Mouse (Mus musculus): ENCODE data around the gene Rragc. TPM values are rescaled to one million over a fixed set of nuclear protein-coding genes. Genes with fewer than 3 reads are reported as not detected.

Rragc gene
- polyA plus RNA-seq, 1 experiment from 2014 or later: 54.7 TPM

DNA sequence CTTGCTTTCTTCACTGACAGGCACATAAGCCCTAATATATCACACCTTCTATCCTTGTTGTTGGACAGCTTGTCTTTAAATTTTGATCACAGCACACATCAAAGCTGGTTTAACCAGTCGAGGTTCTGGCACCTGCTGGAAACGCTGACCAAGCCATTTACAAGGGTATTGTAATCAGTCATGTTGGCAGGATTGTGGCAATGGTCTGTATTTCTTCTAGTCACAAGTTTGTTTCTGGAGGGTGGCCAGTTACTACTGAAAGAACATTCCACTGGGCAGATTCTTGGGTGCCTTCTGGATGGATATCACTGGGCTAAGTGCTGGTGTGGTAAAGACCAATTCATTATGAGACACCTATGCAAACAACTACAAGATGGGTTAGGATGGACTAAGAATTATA, 4.8 kb upstream of the Rragc start:
- H3K27me3 ChIP-seq (replicated peaks; ENCODE audit: control insufficient read depth, insufficient read depth, low read length): no peaks in the 10 kb centered on the region
- WGBS: 71% methylated on average over 2 of the region's 2 CpGs
- no peak for ATAC-seq (ENCODE audit: low read depth)
- H3K4me1 ChIP-seq (ENCODE audit: control insufficient read depth, insufficient read depth, low read length): peaks cover 10% of the 10 kb centered on the region; the same call in 1 of the 2 replicates
- no peak overlapping the region for H3K4me3 ChIP-seq (ENCODE audit: low read depth, low read length)
- no peak overlapping the region for H3K27ac ChIP-seq (replicated peaks; ENCODE audit: low read depth, low read length)
- no peak overlapping the region for H3K4me2 ChIP-seq (ENCODE audit: low read depth, low read length)
- H3K36me3 ChIP-seq (ENCODE audit: control insufficient read depth, insufficient read depth, low read length): peaks cover 45% of the 10 kb centered on the region
- DNase-seq (ENCODE audit: low spot score): no peak
- no peak overlapping the region for H3K9ac ChIP-seq (ENCODE audit: low read depth, low read length)
- H3K9me3 ChIP-seq (ENCODE audit: control insufficient read depth, low read length): no peaks in the 10 kb centered on the region

DNA sequence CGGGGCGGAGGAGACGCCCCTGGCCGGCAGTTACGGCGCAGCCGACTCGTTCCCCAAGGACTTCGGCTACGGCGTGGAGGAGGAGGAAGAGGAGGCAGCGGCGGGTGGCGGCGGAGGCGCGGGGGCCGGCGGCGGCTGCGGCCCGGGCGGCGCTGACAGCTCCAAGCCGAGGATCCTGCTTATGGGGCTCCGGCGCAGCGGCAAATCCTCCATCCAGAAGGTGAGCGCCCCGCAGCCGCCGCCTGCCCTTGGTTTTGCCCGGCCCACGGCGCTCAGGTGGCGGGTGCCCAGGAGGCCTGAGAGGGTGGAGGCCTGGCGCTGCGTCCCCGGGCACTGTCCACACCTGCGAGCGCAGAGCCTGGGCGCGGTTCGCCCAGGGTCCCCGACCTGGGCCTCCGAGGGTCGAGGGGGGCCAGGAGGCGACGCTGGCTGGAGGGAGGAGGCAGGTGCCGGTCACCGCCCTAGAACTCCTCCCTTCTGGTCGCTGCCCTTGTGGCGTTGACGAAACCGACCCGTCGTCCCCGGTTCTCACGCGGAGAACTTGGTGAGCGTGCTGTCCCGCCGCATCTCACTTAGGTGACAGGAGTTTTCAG, 398 bp downstream of the Rragc start, which contains the start of gene 4930535I16Rik:
4930535I16Rik (minus strand) TSS at position 475 of the 593 bp plus-strand sequence.
- Histone ChIP-seq H3K27me3 (replicated peaks; ENCODE audit: control insufficient read depth, insufficient read depth, low read length) (no peaks in the 10 kb centered on the region), H3K9ac (ENCODE audit: low read depth, low read length) (peak within 1 kb of the TSS; percentile 95), H3K27ac (replicated peaks; ENCODE audit: low read depth, low read length) (peak within 1 kb of the TSS; percentile 80), H3K4me1 (ENCODE audit: control insufficient read depth, insufficient read depth, low read length) (peaks cover 17% of the 10 kb centered on the region; the same call in 1 of the 2 replicates), H3K36me3 (ENCODE audit: control insufficient read depth, insufficient read depth, low read length) (peaks cover 36% of the 10 kb centered on the region), H3K4me2 (ENCODE audit: low read depth, low read length) (peak within 1 kb of the TSS; percentile 81), H3K9me3 (ENCODE audit: control insufficient read depth, low read length) (no peaks in the 10 kb centered on the region), H3K4me3 (ENCODE audit: low read depth, low read length) (peak within 1 kb of the TSS; percentile 98)
- peak; percentile 9 for DNase-seq (ENCODE audit: low spot score)
- WGBS: under 1% methylated on average over 22 of the region's 63 CpGs
- no peak; the same call in none of the 2 replicates for ATAC-seq (ENCODE audit: low read depth)

- WGBS: 54% methylated on average over 2 of the region's 2 CpGs
- Histone ChIP-seq H3K4me2 (ENCODE audit: low read depth, low read length) (peak overlapping the region; percentile 81), H3K9ac (ENCODE audit: low read depth, low read length) (peak overlapping the region; percentile 95), H3K36me3 (ENCODE audit: control insufficient read depth, insufficient read depth, low read length) (peaks cover 38% of the 10 kb centered on the region), H3K27me3 (replicated peaks; ENCODE audit: control insufficient read depth, insufficient read depth, low read length) (no peaks in the 10 kb centered on the region), H3K4me1 (ENCODE audit: control insufficient read depth, insufficient read depth, low read length) (peaks cover 17% of the 10 kb centered on the region; the same call in 1 of the 2 replicates), H3K27ac (replicated peaks; ENCODE audit: low read depth, low read length) (no peak overlapping the region), H3K9me3 (ENCODE audit: control insufficient read depth, low read length) (no peaks in the 10 kb centered on the region), H3K4me3 (ENCODE audit: low read depth, low read length) (peak overlapping the region; percentile 98)
- DNase-seq (ENCODE audit: low spot score) (no peak), ATAC-seq (ENCODE audit: low read depth) (no peak)
Observed at GRCm38 (mm10) chr4:123918851-123919250, 1.6 kb downstream of the Rragc start.

- Histone ChIP-seq H3K36me3 (ENCODE audit: control insufficient read depth, insufficient read depth, low read length) (peaks cover 59% of the 10 kb centered on the region), H3K9ac (ENCODE audit: low read depth, low read length) (no peak overlapping the region), H3K27me3 (replicated peaks; ENCODE audit: control insufficient read depth, insufficient read depth, low read length) (no peaks in the 10 kb centered on the region), H3K27ac (replicated peaks; ENCODE audit: low read depth, low read length) (no peak overlapping the region), H3K4me3 (ENCODE audit: low read depth, low read length) (no peak overlapping the region), H3K4me1 (ENCODE audit: control insufficient read depth, insufficient read depth, low read length) (peaks cover 14% of the 10 kb centered on the region; the same call in 1 of the 2 replicates), H3K4me2 (ENCODE audit: low read depth, low read length) (no peak overlapping the region), H3K9me3 (ENCODE audit: control insufficient read depth, low read length) (no peaks in the 10 kb centered on the region)
- no peak for ATAC-seq (ENCODE audit: low read depth)
- no peak for DNase-seq (ENCODE audit: low spot score)
- WGBS: 93% methylated on average over 4 of the region's 4 CpGs
Observed at GRCm38 (mm10) chr4:123921055-123921565, 3.9 kb downstream of the Rragc start.

- Histone ChIP-seq H3K9ac (ENCODE audit: low read depth, low read length) (no peak overlapping the region), H3K9me3 (ENCODE audit: control insufficient read depth, low read length) (no peaks in the 10 kb centered on the region), H3K36me3 (ENCODE audit: control insufficient read depth, insufficient read depth, low read length) (peaks cover 87% of the 10 kb centered on the region), H3K4me2 (ENCODE audit: low read depth, low read length) (no peak overlapping the region), H3K27ac (replicated peaks; ENCODE audit: low read depth, low read length) (no peak overlapping the region), H3K4me3 (ENCODE audit: low read depth, low read length) (no peak overlapping the region), H3K4me1 (ENCODE audit: control insufficient read depth, insufficient read depth, low read length) (no peaks in the 10 kb centered on the region), H3K27me3 (replicated peaks; ENCODE audit: control insufficient read depth, insufficient read depth, low read length) (no peaks in the 10 kb centered on the region)
- ATAC-seq (ENCODE audit: low read depth) (no peak), DNase-seq (ENCODE audit: low spot score) (peak; percentile 26)
Observed at GRCm38 (mm10) chr4:123927961-123928360, 10.7 kb downstream of the Rragc start.

DNA sequence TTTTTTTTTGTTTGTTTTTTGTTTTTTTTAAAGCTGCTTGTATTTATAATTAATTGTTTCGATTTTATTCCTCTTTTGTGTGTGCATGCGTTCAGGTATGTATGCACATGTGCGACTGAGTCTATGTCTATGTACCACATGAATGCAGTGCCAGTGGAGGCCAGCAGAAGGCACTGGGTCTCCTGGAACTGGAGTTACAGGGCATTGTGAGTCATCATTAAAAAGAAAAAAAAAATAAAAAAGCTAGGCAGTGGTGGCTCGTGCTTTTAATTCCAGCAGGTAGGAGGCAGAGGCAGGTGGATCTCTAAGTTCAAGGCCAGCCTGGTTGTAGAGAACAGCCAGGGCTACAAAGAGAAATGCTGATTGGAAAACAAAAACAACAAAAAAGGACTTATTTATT, 12.7 kb downstream of the Rragc start:
- DNase-seq (ENCODE audit: low spot score): no peak
- peaks cover 87% of the 10 kb centered on the region for H3K36me3 ChIP-seq (ENCODE audit: control insufficient read depth, insufficient read depth, low read length)
- H3K9ac ChIP-seq (ENCODE audit: low read depth, low read length): no peak overlapping the region
- no peaks in the 10 kb centered on the region for H3K9me3 ChIP-seq (ENCODE audit: control insufficient read depth, low read length)
- no peaks in the 10 kb centered on the region for H3K27me3 ChIP-seq (replicated peaks; ENCODE audit: control insufficient read depth, insufficient read depth, low read length)
- ATAC-seq (ENCODE audit: low read depth): no peak
- H3K4me1 ChIP-seq (ENCODE audit: control insufficient read depth, insufficient read depth, low read length): no peaks in the 10 kb centered on the region
- no peak overlapping the region for H3K4me3 ChIP-seq (ENCODE audit: low read depth, low read length)
- no peak overlapping the region for H3K27ac ChIP-seq (replicated peaks; ENCODE audit: low read depth, low read length)
- H3K4me2 ChIP-seq (ENCODE audit: low read depth, low read length): no peak overlapping the region
- WGBS: 96% methylated on average over 4 of the region's 4 CpGs

GRCm38 (mm10) chr4:123934306-123934705, 17.1 kb downstream of the Rragc start:
- ATAC-seq (ENCODE audit: low read depth): no peak
- H3K9ac ChIP-seq (ENCODE audit: low read depth, low read length): no peak overlapping the region
- WGBS: 86% methylated on average over 4 of the region's 4 CpGs

GRCm38 (mm10) chr4:123936059-123936458, 18.8 kb downstream of the Rragc start:
- Histone ChIP-seq H3K9ac (ENCODE audit: low read depth, low read length) (no peak overlapping the region), H3K27me3 (replicated peaks; ENCODE audit: control insufficient read depth, insufficient read depth, low read length) (no peaks in the 10 kb centered on the region), H3K27ac (replicated peaks; ENCODE audit: low read depth, low read length) (no peak overlapping the region), H3K36me3 (ENCODE audit: control insufficient read depth, insufficient read depth, low read length) (peaks cover 51% of the 10 kb centered on the region), H3K4me1 (ENCODE audit: control insufficient read depth, insufficient read depth, low read length) (no peaks in the 10 kb centered on the region), H3K4me2 (ENCODE audit: low read depth, low read length) (no peak overlapping the region), H3K4me3 (ENCODE audit: low read depth, low read length) (no peak overlapping the region), H3K9me3 (ENCODE audit: control insufficient read depth, low read length) (no peaks in the 10 kb centered on the region)
- 87% methylated on average over 7 of the region's 7 CpGs for WGBS
- DNase-seq (ENCODE audit: low spot score): no peak
- no peak for ATAC-seq (ENCODE audit: low read depth)

More at GRCm38 (mm10) chr4:123934306-123934705, 17.1 kb downstream of the Rragc start:
- no peaks in the 10 kb centered on the region for H3K27me3 ChIP-seq (replicated peaks; ENCODE audit: control insufficient read depth, insufficient read depth, low read length)
- peaks cover 69% of the 10 kb centered on the region for H3K36me3 ChIP-seq (ENCODE audit: control insufficient read depth, insufficient read depth, low read length)
- no peak overlapping the region for H3K27ac ChIP-seq (replicated peaks; ENCODE audit: low read depth, low read length)
- H3K4me2 ChIP-seq (ENCODE audit: low read depth, low read length): no peak overlapping the region
- H3K9me3 ChIP-seq (ENCODE audit: control insufficient read depth, low read length): no peaks in the 10 kb centered on the region
- no peak for DNase-seq (ENCODE audit: low spot score)
- no peak overlapping the region for H3K4me3 ChIP-seq (ENCODE audit: low read depth, low read length)
- no peaks in the 10 kb centered on the region for H3K4me1 ChIP-seq (ENCODE audit: control insufficient read depth, insufficient read depth, low read length)

DNA sequence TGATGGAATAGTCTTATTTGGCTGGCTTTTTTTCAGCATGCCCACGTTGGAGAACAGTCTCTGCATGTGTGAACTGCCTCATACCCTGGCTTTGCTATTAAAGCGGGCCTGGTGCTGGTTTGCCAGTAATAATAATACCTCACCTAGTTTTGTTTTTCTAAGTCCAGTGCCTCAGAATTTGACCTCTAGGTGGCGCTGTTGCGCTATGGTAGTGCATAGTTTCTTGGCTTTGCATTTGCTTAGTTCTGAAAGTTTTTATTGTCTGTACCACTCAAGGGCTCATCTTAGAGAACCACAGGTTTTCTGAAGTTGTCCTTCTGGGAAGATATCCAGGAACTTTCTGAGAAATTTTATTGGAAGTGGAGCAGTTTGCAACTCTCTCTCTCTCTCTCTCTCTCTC, 22.6 kb downstream of the Rragc start:
- H3K4me3 ChIP-seq (ENCODE audit: low read depth, low read length): no peak overlapping the region
- H3K27me3 ChIP-seq (replicated peaks; ENCODE audit: control insufficient read depth, insufficient read depth, low read length): no peaks in the 10 kb centered on the region
- no peaks in the 10 kb centered on the region for H3K4me1 ChIP-seq (ENCODE audit: control insufficient read depth, insufficient read depth, low read length)
- H3K4me2 ChIP-seq (ENCODE audit: low read depth, low read length): no peak overlapping the region
- no peak overlapping the region for H3K9ac ChIP-seq (ENCODE audit: low read depth, low read length)
- peaks cover 24% of the 10 kb centered on the region for H3K36me3 ChIP-seq (ENCODE audit: control insufficient read depth, insufficient read depth, low read length)
- no peak; the same call in 1 of the 2 replicates for ATAC-seq (ENCODE audit: low read depth)
- no peaks in the 10 kb centered on the region for H3K9me3 ChIP-seq (ENCODE audit: control insufficient read depth, low read length)
- WGBS: 5% methylated on average over 4 of the region's 4 CpGs
- DNase-seq (ENCODE audit: low spot score): peak; percentile 80
- no peak overlapping the region for H3K27ac ChIP-seq (replicated peaks; ENCODE audit: low read depth, low read length)
